Mouse (Mus musculus) testis, postnatal 14 days (tissue): Measurements from ENCODE around the gene Defb19.

Source experiments
- DNase-seq: peaks from one replicate; pipeline ENCODE4 v3.0.0; 2021; ENCODE audit warnings: low spot score

Gene Defb19

GRCm38 (mm10) chr2:152580107-152580506, at the start of gene Defb19:
Defb19 (minus strand) TSS chr2:152580312.
- peak; percentile 82 for DNase-seq

DNA sequence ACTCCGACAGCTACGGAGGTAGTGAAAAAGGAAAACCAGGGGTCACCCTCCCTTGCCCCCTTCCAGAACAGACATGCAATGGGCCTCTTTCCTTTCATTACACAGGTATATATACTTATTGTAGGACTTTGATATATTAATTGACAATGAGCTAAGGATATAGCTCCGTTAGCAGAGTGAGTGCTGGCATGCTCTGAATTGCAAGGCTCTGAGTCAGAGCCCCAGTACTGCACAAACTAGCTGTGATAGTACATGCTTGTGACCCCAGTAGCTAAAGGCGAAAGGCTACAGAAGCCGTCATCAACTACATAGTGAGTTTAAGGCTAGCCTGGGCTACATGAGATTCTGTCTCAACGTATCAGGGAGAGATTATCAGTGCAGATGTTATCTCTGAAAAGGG, 49.8 kb upstream of the Defb19 start:
- no peak for DNase-seq

GRCm38 (mm10) chr2:152629239-152629638, 49.1 kb upstream of the Defb19 start:
- no peak for DNase-seq

GRCm38 (mm10) chr2:152628066-152628465, 48.0 kb upstream of the Defb19 start:
- no peak for DNase-seq

GRCm38 (mm10) chr2:152626774-152627591, 46.9 kb upstream of the Defb19 start, which contains the start of gene Rem1:
Rem1 (plus strand) TSS chr2:152626951.
- DNase-seq, result no peak

GRCm38 (mm10) chr2:152625256-152625655, 45.1 kb upstream of the Defb19 start:
- no peak for DNase-seq

GRCm38 (mm10) chr2:152624566-152624965, 44.5 kb upstream of the Defb19 start:
- DNase-seq, result no peak

- DNase-seq, result no peak
Measured at GRCm38 (mm10) chr2:152622953-152623352, 42.8 kb upstream of the Defb19 start, which contains the start of gene Defb25. Defb25 (minus strand) TSS chr2:152623053.

DNA sequence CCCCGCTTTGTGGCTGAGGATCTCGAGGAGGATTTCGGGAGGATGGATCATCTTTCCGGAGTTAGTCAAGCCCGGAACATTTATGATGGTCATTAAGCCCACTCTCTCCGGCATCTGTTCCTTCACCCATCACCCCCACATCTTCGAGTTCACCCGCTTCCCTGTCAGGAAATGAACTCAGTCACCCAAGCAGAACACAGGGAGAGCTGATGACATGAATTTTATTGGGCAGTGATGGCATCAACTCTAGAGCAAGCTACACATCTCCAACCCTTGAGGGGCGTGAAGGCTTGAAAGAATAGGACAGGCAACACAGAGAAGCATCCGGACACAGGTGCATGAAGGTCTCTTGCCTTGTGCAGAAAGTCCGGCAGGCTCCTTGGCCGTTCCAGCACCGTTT, 42.0 kb upstream of the Defb19 start:
- no peak for DNase-seq

DNA sequence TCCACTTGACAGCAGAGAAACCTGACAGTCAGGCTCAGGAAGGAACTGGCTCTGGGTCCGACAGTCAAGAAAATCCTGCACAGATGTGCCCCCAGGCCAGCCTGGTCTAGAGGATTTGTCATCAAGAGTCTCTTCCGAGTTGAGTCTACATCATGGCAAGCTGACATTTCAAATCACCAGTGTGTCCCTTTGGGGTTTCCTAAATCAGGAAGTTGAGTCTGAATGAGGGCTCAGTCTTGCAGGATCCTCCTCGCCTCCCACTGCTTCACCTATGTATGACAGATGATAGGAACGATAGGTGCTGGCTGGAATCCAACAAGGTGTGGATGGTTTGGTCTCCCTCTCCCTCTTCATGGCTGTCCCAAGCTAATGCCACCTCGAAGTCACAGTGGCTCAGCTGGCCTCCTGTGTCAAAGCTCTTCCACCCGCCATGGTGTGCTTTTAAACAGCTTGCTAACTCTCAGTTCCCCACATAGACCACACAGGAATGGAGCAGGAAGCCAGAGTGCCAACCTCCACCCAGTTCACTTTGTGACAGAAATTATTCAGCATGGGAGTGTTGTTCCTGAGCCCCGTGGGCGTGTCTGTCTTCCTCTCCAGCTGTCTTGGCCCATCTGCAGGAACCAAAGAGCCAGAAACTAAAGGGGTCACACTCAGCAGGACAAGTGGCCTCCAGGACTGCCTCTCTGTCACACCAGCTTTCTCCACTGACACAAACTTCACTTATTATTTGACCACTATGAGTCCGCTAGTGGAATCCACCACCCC, 40.4 kb upstream of the Defb19 start:
- DNase-seq, result no peak

DNA sequence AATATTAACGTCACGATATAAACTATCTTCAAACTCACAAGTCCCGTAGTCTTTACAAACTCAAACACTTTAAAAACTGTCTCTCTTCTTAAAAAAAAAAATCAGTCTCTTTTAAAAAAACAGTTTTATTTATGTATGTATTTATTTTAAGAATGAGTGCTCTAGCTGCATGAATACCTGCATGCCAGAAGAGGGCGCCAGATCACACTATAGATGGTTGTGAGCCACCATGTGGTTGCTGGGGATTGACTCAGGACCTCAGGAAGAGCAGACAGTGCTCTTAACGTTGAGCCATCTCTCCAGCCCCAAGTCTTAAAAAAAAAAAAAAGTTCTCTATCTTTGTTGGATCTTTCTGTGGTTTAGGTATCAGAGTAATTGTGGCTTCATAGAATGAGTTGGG, 37.3 kb upstream of the Defb19 start:
- no peak for DNase-seq

DNA sequence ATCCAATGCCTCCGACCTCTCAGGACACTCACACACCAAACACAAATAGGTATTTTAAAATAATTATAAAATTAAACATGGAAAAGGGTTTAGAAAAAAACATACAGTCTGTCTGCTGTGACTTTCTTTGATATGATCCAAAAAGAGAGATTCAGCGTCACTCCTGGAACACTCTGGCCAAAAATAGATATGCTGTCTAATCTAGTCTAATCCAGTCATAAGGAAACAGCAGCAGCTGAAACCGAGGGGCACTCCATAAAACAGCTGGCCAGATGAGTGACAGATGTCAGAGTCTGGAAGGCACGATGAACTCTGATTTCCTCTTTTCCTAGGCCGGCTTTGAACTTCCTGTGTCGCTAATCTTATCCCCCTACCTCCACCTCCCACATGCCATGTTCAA, 36.4 kb upstream of the Defb19 start:
- DNase-seq, result no peak

DNA sequence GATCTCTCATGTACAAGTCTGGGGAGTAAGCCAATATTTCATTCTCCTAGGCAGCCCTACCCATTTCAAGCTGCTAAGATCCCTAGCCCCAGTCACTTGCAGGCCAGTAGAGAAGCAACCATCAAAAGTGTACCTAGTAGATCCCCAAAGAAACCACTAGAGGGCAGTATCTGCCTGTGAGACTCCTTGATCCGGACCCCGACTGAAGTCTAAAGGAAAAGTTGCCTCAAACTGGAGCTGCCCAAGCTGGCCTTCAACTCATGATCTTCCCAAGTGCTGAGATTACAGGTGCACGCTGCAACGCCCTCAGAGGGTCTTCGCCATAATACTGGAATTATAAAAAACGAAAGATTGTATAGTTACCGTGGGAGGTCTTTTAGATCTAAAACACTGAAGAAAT, 35.5 kb upstream of the Defb19 start:
- DNase-seq, result peak; percentile 73

- DNase-seq, result no peak
Measured at GRCm38 (mm10) chr2:152612193-152612592, 32.1 kb upstream of the Defb19 start.

DNA sequence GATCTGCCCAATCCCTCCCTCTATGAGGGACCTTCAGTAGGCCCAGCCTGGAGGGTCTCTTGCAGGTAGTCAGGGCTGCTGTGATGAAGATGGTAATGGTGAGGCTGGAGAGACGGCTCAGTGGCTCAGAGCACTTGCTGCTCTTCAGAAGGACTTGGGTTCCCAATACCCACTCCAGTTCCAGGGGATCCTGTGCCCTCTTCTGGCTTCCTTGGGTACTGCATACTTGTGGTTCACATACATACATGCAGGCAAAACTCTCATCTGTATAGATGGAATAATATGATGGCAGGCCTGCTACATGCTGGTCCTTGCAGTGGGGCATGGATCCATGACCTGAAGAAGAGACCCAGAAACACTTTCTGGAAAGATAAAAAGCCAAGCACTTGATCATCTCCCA, 28.6 kb upstream of the Defb19 start:
- DNase-seq, result no peak

DNA sequence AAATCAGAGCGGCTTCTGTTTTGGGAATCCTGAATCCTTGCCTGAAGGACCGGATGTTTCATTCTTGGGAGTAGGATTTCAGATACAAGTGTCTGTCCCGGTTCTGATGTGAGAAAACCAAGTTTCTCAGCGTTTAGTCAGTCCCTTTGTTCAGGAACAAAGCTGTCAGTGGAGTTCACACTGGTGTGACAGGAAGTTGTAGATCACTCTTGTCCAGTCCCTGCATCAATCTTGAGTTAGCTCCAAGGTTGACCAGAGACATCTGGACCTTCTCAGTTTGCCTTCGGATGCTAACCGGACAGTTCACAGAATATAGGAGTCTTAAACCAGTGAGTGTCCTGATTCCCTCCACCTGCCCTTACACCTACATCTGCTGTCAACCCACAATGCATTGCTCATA, 27.6 kb upstream of the Defb19 start:
- DNase-seq, result no peak

GRCm38 (mm10) chr2:152604057-152604456, 23.9 kb upstream of the Defb19 start, which contains the start of gene Defb36:
Defb36 (plus strand) TSS chr2:152604327.
- peak; percentile 77 for DNase-seq

DNA sequence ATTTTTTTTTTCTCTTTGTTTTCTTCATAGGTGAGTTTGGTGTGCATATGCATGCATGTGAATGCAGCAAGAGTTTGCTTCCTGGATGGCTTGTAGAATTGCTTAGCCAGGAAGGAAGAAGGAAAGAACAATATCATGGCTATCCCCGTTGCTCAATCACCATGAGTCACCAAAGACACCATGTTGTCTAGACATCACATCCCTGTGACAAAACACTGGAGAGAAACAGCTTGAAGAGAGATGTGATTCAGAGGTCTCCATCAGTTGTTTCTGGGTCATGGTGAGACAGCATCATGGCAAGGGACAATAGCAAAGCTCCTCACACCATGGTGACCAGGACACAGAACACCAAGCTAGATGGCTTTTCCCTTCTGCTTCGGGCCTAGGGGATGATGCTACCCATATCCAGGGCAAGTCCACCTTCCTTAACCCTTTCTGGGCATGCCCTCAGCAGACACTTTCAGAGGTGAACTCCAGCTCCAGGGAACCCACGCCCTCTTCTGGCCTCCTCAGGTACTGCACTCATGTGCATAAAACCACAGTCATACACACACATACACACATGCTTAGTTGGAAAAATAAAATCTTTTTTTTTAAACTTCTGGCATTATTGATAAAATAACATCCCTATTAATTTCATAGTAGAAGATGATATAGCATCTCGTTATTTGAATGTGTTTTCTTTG, 21.3 kb upstream of the Defb19 start:
- no peak for DNase-seq

- DNase-seq, result peak; percentile 81
Measured at GRCm38 (mm10) chr2:152600076-152600475, 20.0 kb upstream of the Defb19 start.

- DNase-seq, result no peak
Measured at GRCm38 (mm10) chr2:152599299-152599698, 19.2 kb upstream of the Defb19 start, which contains the start of gene Defb45. Defb45 (minus strand) TSS chr2:152599399.

- no peak for DNase-seq
Measured at GRCm38 (mm10) chr2:152589021-152589420, 8.9 kb upstream of the Defb19 start.

DNA sequence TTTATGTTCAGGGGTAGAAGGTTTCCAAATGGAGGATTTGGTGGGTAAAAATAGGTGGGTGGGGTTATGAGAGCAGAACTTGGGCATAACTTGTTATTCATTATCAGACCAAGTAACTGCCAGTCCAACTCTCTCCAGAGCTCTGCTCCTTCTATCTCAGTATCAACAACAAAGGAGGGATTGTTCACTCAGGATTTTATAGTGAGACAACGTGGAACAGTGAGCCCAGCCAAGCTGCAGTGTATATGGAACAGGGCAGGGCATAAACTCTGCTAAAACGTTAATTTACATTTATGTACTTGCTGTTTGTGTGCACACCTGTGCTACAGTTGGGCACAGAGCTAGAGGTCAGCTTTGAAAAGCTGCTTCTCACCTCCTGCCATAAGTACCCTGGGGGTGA, 8.3 kb upstream of the Defb19 start:
- no peak for DNase-seq
